Mouse (Mus musculus) kidney, adult 18-20 months (tissue): Measurements from ENCODE around the gene Cd47.

Experiments
- DNase-seq: peaks from one replicate; pipeline ENCODE4 v3.0.0; 2021

The Cd47 gene

DNA sequence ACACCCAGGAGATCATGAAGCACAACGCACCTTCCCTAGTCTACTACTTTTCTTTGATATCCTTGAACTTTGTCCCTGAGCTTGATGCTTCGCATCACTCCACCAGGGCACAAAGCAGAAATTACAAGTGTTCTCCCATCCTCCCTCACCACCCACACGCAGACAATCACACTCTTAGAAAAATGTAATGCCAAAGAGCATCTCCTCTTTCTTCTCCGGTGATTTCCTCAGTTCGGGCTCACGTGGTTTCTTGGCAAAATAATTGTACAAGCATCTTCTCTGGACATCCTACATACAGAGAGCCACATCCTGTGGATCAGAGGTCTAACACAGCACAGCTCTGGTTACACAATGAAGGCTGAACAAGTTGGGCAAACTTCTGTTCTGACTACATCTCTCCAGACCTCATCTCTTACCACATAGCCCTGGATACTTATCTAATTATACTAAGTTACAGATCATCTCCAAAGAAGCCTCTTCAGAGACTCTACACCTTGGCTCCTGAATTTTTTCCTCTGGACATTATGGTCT lies 36.4 kb downstream of the Cd47 start:
- DNase-seq, result no peak

DNA sequence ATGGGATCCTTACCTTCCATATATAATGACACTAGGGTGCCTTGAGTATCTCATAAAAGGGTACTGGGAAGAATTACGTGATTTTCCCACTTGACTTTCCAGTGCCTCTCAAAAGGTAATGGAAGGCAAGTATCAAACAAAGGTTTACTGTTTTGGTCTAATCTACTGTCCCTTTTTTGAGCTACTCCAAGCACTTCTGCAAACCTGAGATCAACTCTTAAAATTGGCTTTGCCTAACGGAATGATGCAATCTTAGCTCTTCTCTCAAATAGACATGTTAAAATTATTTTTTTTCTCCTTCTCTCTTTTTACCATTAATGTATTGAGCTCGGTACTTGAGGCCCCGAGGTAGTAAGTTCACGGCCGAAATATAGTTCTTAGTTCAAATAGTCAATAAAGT lies 38.6 kb downstream of the Cd47 start:
- DNase-seq, result no peak

DNA sequence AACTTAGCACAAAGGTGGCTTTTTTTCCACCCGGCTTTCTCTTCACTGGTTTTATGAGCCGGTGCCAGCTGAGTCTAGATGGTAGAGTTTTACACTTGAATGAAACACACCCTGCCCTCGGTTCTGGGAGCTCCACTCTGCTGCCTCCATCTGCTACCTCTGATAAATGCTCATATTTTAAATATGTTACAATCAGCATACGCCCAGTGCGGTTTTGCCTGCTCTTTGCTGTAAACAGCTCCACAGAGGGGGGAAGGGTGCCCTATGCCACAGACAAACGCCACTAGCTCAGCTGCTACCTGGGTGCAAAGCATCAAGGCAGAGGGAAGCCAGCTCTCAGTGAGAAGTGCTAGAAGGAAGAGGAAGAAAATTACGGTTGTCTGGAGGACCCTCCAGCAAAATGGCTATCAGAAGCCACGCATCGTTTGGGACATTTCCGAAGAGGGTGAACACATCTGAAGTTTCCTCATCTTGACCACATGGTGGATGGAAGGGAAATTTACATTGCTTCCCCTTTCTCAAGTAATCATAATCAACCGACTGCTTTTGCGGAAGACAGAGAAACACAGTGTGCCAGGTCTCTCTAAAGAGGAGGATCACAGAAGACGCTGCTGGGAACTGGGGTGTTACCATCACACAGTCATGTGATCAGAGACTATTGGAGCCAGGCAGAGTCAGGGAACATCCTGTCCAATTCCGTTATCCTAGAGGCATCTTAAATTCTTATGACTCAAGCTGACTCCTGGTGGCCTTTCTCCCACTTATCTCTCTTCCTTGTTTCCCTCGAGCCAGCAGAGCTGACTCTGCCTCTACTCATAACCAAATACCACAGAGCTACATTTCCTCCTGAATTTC lies 39.6 kb downstream of the Cd47 start:
- DNase-seq, result no peak

DNA sequence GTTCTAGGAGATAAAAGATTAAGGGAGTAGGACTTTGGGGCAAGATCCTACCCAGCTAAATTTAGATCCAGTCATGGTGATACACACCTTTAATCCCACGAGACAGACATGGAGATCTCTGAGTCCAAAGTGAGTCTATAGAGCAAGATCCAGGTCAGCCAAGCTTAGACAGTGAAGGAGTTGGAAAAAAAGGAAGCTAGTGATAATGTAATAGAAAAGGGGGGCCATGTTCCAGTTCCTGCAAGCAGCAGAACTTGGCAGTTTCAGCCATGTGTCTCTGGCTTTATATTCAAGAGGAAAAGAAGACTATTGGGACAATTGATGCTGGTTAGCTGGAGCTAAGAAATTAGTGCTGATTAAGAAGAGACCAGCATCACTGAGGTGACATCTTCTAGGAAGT lies 43.4 kb downstream of the Cd47 start:
- DNase-seq, result no peak

DNA sequence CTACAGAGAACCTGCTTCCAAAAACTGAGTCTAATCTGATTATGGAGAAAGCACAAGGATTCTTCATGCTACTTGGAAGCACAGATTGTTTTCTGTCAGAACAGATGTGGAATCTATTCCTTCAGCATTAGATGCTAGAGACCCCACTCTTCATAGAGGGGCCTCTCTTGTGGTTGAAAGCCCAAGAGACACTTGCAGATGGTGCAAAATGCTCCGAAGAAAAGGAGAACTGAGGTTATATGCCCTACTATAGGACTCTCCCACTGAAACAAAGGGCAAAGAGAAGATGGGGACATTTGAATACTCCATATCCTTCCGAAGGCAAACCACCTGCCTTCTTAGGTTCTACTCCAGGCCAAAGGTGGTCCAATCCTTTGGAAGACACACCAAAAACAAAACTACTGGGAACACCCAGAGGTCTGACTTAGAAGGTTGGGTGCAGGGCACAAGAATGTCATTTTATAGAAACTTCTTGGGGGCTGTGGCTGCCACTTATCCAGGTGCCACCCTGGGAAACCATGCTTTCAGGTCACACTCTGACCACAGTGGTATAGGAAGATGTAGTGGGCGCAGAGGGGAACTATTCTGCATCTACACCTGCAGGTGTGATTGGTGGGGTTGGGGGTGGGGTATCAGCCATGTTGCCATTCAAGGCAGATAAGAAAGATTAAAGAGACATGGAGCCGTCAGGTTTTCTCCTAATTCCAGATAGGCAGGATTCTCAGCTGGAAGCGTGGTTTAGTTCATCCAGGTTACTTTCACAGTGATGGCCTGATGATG lies 47.1 kb downstream of the Cd47 start:
- DNase-seq, result no peak

DNA sequence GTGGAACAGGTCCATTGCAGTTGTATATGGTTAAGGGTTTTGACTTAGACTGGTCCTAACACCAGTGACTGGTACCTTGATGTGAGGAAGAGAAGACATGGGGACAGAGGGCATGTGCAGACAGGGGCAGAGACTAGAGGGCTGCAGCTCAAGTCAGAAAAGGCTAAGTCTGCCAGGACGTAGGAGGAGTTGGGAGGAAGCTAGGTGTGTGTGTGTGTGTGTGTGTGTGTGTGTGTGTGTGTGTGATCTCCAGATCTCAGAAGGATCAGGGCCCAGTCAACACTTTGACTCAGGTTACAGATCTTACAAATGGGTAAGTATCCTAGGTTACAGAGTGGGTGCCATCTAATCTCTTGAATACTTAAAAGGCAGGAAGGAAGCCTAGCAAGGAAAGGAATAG lies 48.3 kb downstream of the Cd47 start:
- DNase-seq, result no peak

DNA sequence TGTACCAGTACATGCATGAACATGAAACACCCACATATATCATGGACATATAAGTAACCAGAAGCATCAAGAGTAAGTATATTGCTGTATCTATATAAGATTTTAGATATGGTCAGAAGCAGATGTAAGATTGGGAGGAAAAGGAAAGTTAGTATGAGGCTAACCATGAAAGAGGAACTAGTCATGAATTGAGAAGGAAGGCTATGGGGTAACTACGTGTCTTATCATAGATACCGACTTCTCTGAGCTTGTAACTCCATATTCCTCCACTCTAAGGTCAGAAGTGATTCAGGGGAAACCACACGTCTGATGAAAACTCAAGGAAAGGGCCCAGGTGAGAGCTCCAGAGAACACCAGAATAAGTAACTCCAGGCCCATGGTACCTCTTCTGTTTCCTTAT lies 52.6 kb downstream of the Cd47 start:
- DNase-seq, result no peak

DNA sequence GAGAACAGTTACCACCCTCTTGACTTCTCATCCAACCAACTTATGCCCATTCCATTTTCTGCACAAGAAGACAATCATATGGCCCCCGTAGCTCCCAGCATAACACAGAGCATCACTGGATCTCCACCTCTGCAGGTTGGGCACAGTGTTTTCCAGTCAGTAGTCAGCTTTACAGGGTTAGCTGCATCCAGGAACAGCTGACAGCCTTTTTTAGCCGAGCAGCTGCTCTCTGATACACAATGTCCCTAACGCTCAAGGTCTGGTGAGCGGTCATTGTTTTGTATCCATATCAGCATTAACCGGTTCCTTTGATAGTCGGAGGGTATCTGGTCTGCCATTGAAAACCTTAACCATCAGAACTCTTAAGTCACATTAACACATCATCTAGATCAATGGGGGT lies 53.3 kb downstream of the Cd47 start:
- DNase-seq, result no peak

DNA sequence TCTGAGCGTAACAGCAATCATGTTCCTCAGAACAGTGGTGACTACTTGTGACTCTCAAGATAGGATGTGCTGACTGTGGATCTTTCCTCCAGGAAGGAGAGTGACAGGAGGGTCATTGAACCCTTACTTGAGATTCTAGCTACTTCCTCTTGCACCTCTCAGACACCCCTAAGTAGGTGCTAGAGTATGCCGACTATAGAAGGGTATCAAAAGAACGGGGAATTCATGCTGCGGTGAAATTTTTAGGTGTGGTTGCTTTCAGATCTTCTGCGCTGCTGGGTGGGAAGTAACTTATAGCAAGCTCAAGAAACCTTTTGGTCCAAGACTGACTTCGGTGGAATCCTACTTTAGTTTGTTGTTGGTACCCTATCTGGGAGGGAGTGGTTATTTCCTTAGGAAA lies 53.9 kb downstream of the Cd47 start:
- no peak for DNase-seq

DNA sequence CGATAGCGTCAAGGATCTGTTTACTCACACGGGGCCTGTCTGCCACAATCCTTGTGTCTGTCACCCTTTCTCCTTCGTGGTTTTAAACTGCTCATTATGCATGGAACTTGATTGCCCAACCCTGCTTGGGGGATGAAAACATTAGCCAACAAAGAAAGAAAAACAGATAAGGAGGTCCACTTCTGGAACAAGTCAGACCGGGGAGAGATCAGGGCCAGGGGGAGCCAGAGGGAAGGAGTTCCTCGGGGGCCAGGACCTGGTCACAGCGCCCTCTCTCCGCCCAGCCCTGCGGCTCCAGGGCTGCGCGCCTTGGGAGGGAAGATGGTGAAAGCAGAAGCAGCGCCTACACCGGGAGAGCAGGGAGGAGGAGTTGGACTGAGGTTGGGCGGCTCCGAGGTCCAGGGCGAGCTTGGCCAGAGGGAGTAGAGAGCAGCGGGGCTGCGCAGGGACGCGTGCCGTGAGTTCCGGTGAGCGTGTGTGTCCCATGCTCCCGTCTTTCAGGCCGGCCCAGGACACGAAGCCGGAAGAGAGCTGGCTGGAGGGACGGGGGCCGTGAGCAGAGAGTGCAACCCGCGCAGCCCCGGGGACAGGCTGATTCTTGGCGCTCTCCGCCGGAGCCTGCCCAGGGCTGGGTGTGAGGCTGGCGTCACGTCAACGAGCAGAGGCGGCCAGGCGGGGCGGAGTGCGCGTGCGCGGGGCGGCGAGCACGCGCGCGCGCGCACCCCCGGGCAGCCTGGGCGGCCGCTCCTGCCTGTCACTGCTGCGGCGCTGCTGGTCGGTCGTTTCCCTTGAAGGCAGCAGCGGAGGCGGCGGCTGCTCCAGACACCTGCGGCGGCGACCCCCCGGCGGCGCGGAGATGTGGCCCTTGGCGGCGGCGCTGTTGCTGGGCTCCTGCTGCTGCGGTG lies 54.9 kb downstream of the Cd47 start:
- DNase-seq, result peak; percentile 93

DNA sequence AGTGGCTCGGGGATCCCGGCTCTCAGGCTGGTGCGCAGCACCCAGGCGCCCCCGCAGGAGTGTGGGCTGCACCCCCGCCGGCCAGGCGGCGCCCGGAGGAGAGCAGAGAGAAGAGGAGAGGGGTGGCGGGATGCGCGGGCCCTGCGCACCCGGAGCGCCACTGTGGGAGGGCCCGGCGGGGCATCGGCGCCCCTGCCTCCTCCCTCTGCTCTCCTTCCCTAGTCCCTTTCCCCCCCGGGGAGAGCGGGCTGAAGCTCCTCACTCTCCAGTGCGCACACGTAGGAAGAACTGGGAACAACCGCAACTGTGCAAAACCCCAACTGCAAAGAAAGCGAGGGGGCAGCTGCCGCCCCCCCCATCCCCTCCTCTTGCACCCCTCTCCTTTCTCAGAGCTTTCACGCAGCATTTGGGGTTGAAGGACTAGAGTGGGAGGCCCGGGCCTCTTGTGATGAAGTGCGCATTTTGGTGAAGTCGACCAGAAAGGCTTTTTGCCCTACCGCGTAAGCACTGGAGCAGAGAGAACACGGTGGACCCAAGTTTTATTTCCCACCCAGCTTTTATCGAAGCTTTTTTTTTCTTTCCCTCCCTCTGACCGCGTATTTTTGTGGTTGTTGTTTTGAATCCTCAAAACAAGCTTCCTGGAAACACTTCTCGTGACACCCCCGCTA lies 55.6 kb downstream of the Cd47 start:
- no peak for DNase-seq

DNA sequence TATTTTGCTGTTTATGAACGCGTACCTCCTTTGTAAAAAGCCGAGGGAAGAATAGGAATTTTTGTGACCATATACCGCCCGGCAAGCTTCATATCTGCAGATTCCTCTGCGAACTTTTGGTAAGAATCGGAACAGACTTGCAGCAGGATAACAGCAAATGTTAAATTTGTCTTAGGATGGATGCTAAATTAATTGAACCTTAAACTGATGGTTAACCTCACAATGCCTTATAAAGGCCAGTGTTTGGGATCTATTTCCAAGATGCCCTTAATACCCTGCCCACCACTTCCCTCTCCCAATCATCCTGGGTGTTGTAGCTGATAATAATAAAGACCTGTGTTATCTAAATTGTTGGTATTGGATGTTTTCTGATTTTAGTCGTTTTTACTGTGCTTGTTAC lies 56.3 kb downstream of the Cd47 start:
- DNase-seq, result no peak

DNA sequence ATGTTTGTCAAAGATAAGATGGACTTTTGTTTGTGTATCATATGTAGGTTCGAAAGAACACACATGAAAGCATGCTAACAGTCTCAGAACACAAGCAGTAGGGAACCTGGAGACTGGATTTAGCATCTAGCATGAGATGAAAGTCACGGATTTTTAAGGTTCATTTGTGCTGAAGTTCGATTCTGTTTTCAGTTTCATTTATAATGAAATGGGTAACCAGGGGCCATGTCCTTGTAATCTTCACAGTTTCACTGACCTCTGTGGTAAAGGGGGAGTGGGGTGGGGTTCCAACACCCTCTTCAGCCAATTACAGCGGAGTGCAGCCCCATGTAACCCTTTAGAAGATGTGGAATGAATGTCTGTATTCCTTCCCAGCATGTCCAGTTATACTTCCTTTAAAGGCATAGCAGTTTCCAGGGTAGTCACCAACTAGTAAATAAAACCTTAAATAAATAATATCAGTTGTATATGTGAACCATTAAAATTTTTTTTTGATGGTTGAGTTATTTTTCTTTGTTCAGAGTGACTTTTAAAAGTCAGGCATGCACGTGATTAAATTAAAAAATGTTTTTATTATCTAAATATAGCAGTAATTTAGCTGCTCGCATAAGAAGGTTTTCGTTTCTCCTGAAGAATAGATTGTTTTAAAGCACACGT lies 57.3 kb downstream of the Cd47 start:
- DNase-seq, result no peak

DNA sequence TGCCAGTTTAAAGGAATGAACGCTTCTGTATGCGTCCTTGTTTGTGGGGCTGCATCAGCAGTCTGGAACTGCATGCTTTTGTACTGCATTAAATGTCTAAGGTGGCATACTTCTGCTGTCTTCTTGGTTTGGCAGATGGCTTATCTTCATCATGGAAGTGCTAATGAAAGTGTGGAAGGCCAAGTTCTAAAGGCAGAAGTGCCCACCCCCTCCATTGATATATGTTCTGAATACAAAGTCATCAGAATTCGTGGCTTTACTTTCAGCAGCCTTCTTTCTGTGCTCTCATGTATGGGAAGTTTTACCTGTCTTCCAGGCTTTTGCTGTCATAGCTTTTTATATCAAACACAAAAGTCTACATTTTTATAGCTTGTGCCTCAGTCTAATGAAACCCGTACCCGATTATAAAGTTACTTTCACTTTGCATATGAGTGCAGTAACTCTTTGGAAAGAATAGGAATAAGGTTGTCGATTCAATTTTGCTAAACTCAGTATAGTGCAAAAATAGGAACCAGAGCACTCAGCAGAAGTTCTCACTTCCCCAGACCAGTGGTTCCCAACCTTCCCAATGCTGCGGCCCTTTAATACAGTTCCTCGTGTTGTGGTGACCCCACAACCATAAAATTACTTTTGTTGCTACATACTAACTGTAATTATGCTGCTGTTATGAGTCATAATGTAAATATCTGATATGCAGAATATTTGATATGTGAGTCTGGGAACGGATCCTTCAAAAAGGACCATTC lies 58.0 kb downstream of the Cd47 start:
- no peak for DNase-seq

DNA sequence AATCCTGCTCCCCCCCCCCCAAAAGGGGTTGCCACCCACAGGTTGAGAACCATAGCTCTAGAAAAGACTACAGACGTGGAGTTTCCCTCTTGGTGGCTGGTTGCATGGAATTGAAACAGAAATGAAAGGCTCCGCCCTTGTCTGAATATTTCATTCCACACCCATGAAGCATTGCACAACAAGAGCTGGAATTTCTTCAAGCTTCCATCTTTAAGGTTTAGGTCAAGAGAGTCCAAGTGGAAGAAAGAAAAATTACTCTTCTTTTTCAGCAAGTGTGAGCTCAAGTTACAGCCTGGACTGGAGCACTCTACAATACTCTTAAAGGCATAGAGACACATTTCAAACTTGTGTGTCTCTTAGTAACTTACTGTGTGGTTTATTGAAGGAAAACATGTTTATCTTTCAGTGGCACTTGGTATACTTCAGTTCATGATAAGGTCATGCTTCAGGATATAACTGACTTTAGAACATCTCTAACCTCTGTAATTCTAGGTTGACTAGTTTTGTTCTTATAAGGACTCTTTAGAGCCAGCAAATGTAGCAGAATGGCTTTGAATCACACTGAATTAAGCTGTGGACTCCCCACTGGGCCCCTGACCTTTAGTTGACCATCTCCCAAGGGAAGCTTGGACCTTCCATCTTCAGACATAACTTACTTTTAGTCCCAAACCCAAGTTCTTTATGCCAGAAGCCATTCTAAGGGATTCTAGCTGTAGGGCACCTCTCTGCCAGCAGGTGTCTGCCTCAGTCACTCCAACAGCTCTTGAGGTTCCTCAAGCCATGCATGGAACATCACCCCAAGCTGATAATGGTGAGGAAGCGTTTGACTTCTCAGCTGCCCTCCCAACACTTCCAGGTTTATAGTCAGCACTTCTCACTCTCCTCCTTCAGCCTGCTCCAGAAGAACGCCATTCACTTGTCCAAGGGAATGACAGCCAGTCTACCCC lies 58.8 kb downstream of the Cd47 start:
- no peak for DNase-seq

DNA sequence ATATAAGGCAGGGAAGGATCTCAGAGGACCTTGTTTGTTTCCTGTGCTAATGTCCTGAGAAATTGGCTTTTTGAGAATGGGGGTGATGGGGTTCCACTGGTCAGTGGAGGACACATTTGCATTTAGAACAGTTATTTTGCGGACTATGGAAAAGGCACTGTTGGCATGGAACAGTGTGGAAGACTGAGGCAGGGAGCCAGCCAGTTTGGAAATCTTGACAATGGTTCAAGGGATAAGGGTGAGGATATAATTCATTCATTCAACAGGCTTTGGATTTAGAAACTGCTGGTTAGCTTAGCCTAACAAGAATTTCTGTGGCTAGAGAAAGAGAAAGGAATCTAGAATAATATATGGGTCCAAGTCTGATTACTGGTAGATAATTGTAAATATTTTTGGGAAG lies 61.7 kb downstream of the Cd47 start:
- DNase-seq, result no peak

DNA sequence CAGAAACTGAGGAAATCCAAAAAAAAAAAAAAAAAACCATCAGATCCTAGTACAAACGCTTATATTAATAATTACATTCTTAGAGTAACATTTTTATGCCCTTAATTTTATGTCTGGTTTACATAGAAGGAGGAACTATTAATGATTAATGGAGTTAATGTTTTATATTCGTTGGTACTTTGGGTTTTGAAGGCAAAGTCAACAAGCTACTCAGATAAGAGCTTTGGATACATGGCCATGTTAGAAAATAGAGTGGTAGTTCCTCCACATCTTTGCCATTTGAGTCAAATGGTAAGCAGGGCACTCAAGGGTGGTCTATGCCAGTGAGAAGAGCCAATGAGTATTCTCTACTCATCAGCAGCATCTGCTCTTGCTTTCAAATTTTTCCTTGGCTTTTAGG lies 66.3 kb downstream of the Cd47 start:
- DNase-seq, result no peak

DNA sequence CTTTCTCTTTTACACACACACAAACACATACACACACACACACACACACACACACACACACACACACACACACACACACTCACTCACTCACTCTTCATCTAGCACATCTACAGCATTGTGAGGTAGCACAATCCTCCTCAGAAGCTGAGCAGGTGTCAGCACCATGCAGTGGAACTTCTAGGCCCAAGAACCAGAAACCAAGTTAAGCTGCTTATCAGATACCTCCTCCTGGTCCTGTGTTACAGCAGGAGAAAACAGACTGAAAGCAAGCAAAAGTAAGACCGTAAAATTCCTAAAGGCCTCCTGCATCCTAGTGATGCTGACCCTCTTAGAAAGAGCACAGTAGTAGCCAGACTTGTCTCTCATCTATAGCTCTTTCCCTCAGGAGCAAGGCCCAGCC lies 67.9 kb downstream of the Cd47 start:
- no peak for DNase-seq

DNA sequence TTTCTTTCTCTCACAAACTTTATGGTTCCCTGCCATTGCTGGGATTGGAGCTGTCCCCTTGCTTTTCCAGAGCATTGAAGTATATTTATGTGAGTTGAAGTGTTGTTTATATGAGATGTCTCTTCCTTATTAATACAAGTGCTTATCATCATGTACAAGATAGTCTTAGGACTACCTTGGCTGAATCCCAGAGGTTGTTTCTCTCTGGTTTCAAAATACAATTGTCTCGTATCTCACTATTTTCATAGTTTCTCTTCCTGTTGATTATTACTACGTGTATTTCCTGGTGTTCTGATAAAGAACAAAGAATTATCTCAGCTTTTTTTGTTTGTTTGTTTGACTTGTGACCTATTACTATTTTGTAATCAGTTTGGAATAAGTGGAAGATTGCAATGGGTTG lies 73.6 kb downstream of the Cd47 start:
- no peak for DNase-seq

DNA sequence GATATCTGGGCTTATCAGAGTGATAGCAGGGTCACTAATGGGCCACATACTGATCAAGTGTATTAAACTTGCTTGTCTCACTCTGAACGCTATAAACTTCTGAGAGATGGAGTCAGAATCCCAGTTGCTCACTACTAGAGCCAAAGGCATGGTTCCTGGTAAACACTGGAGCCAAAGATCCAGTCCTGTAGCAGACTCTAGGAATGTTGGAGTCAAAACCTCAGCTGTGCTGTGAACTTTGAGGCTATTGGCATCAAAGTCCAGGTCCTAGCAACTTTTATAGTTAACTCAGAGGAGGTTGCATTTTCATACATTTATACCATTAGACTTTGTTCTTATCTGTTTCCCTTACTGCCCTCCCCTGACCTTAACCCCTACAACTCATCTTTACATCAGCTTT lies 74.2 kb downstream of the Cd47 start:
- no peak for DNase-seq
